Mouse (Mus musculus) heart, adult 2 months (tissue): ENCODE measurements around the gene Rabl6.

Experiments
- CTCF ChIP-seq: fragments of 200-600 bp; IDR thresholded peaks from 2 replicates; pipeline ENCODE4 v1.8.1; 2022; ENCODE audit warnings: antibody characterized with exemption, mild to moderate bottlenecking, moderate library complexity
- POLR2A ChIP-seq: fragments of 200-500 bp; IDR thresholded peaks from 2 replicates; pipeline ENCODE4 v1.6.1; 2011; ENCODE audit warnings: mild to moderate bottlenecking, low read depth, low read length, control low read depth; ENCODE audit not compliant: insufficient read depth

DNA sequence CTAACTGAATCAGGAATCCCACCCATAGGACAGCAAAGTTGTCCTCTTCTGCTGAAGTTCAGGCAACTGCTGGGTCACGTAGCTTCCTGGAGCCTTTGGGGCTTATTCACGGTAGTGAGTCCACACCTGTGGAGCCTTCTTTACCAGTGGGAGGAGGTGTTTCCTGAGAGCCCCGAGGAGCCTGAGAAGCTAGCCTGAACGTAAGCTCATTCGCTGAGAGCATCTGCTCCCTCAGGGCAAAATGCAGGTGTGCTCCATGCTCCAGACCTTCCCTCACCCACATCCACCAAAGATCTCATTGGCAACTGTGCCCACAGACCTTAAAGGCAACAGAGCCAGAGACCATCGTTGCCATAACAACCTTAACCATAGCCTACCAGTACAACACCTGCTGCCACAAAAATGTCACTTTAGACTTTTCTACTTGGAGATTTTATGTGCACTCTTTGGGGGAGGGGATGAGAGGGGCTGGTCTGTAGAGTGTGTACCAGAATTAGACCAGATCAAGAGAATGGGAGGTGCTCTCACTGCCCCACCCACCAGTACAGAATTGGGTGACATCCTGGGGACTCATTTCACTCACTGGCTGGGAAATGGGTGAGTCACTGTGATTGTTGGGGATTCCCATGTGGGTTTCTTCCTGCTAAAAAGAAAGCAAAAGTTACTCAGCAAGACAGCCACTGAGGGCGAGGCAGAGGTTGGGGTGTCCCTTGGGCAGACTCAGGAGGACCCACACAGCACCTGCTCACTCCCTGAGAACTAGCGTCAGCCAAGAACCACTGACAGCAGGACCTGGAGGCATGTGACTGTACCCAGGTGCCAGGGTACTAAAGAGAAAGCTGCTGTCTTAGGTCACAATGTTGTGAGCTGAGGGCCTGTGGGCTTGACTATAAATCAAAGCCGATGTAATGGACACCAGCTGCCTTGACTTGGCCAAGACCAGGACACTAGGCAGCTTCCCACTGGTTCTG lies 59.0 kb downstream of the Rabl6 start:
- TF ChIP-seq CTCF = no peak
- peak; percentile 45; the same call in 1 of the 2 replicates for TF ChIP-seq POLR2A
